Mouse (Mus musculus) ES-Bruce4 (cell line): ENCODE measurements at regions not wholly inside any gene's neighbourhood (a gene's known extent, or its start where the extent isn't known, plus 50 kb on each side); places are given as distances from the start of the nearest gene placed in this dataset.

Experiments used
- EP300 ChIP-seq: IDR thresholded peaks from 2 replicates; pipeline ENCODE4 v1.6.1; 2011; ENCODE audit warnings: low read depth, low read length; ENCODE audit not compliant: insufficient read depth
- POLR2A ChIP-seq: IDR thresholded peaks from one replicate; pipeline ENCODE4 v1.8.1; 2011; ENCODE audit warnings: low read length; ENCODE audit not compliant: insufficient read depth

- no peak for TF ChIP-seq EP300
- TF ChIP-seq POLR2A: no peak
Observed at GRCm38 (mm10) chr5:43160140-43160539, 72.8 kb upstream of the Cpeb2 start.
